Mouse (Mus musculus): ENCODE data around the gene C2cd4a.

- TF ChIP-seq POLR2AphosphoS5 (IDR thresholded peaks at IDR 0.05; ENCODE audit: insufficient replicate concordance, low read depth, low read length) (no peak), CTCF (IDR thresholded peaks at IDR 0.05; ENCODE audit: low read depth, low read length) (no peak), GATA1 (IDR thresholded peaks at IDR 0.05; ENCODE audit: borderline replicate concordance, low read length) (no peak), TAL1 (conservative IDR thresholded peaks at IDR 0.05; ENCODE audit: low read depth, low read length) (peak; percentile 94), GATA2 (IDR thresholded peaks at IDR 0.05; ENCODE audit: borderline replicate concordance, low read depth, low read length) (no peak)
These were observed 42.5 kb upstream of the C2cd4a start for GRCm38 (mm10) chr9:67874522-67875222.
